Mouse (Mus musculus) ES-E14 (cell line): ENCODE measurements around the gene Ttc4.

Experiments used
- CHD2 ChIP-seq: IDR thresholded peaks from 2 replicates; pipeline ENCODE4 v1.6.1; 2014; ENCODE audit warnings: mild to moderate bottlenecking, low read depth, low read length, inconsistent platforms
- HCFC1 ChIP-seq: IDR thresholded peaks from 2 replicates; pipeline ENCODE4 v1.6.1; 2012; ENCODE audit warnings: low read length, inconsistent platforms, borderline replicate concordance; ENCODE audit not compliant: insufficient read depth
- MAFK ChIP-seq: IDR thresholded peaks from 2 replicates; pipeline ENCODE4 v1.6.1; 2014; ENCODE audit warnings: mild to moderate bottlenecking, low read depth, low read length, inconsistent platforms; ENCODE audit not compliant: insufficient read depth
- ZC3H11A ChIP-seq: IDR thresholded peaks from 2 replicates; pipeline ENCODE4 v1.6.1; 2012; ENCODE audit warnings: low read depth, mild to moderate bottlenecking, inconsistent platforms, low read length, borderline replicate concordance

GRCm38 (mm10) chr4:106647137-106647536 lies 31.6 kb downstream of the Ttc4 start:
- TF ChIP-seq ZC3H11A (no peak), CHD2 (no peak), HCFC1 (no peak), MAFK (no peak)
